Mouse (Mus musculus): ENCODE measurements around the gene Cdh24. TPM values are rescaled to one million over a fixed set of nuclear protein-coding genes. Genes with fewer than 3 reads are reported as not detected.

The Cdh24 gene
- total and polyA plus RNA-seq, 2 experiments from 2014 or later = 7.6 to 49.2 TPM

GRCm38 (mm10) chr14:54634182-54634581, 7.0 kb downstream of the Cdh24 start:
- Histone ChIP-seq H3K9ac (replicated peaks; ENCODE audit: low read length) (no peak overlapping the region), H3K4me3 (ENCODE audit: low read length) (no peak overlapping the region), H3K4me1 (ENCODE audit: insufficient read depth, low read length) (no peaks in the 10 kb centered on the region; the same call in 1 of the 2 replicates), H3K9me3 (ENCODE audit: low read length) (no peaks in the 10 kb centered on the region), H3K4me2 (ENCODE audit: low read depth, low read length) (no peak overlapping the region), H3K36me3 (ENCODE audit: insufficient read depth, low read length) (peaks cover 12% of the 10 kb centered on the region; the same call in 1 of the 2 replicates), H3K27me3 (ENCODE audit: insufficient read depth, low read length) (no peaks in the 10 kb centered on the region), H3K27ac (no peak overlapping the region)
- WGBS = 84% methylated on average over 4 of the region's 4 CpGs
- TF ChIP-seq CTCF (IDR thresholded peaks at IDR 0.05; ENCODE audit: low read depth) = peak; percentile 31
- ATAC-seq = no peak
- DNase-seq (ENCODE audit: low spot score) = no peak

GRCm38 (mm10) chr14:54632252-54632651, 8.9 kb downstream of the Cdh24 start:
- H3K27me3 ChIP-seq (ENCODE audit: insufficient read depth, low read length) = no peaks in the 10 kb centered on the region
- WGBS = 91% methylated on average over 35 of the region's 37 CpGs
- DNase-seq (ENCODE audit: low spot score) (no peak), ATAC-seq (no peak)
- H3K9ac ChIP-seq (replicated peaks; ENCODE audit: low read length) = no peak overlapping the region
- H3K27ac ChIP-seq = no peak overlapping the region
- TF ChIP-seq CTCF (IDR thresholded peaks at IDR 0.05; ENCODE audit: low read depth) = no peak
- H3K36me3 ChIP-seq (ENCODE audit: insufficient read depth, low read length) = peaks cover 12% of the 10 kb centered on the region; the same call in 1 of the 2 replicates
- H3K9me3 ChIP-seq (ENCODE audit: low read length) = no peaks in the 10 kb centered on the region
- no peak overlapping the region for H3K4me2 ChIP-seq (ENCODE audit: low read depth, low read length)
- H3K4me1 ChIP-seq (ENCODE audit: insufficient read depth, low read length) = no peaks in the 10 kb centered on the region; the same call in 1 of the 2 replicates
- H3K4me3 ChIP-seq (ENCODE audit: low read length) = no peak overlapping the region

GRCm38 (mm10) chr14:54631240-54631599, 9.9 kb downstream of the Cdh24 start:
- Histone ChIP-seq H3K9ac (replicated peaks; ENCODE audit: low read length) (no peak overlapping the region), H3K4me1 (ENCODE audit: insufficient read depth, low read length) (no peaks in the 10 kb centered on the region; the same call in 1 of the 2 replicates), H3K27ac (peak overlapping the region; percentile 56; the same call in 1 of the 2 replicates), H3K27me3 (ENCODE audit: insufficient read depth, low read length) (no peaks in the 10 kb centered on the region), H3K36me3 (ENCODE audit: insufficient read depth, low read length) (peaks cover 12% of the 10 kb centered on the region; the same call in 1 of the 2 replicates), H3K4me3 (ENCODE audit: low read length) (no peak overlapping the region), H3K4me2 (ENCODE audit: low read depth, low read length) (0 out of 2 replicates have a peak overlapping the region, but pooled peaks have one; percentile 1), H3K9me3 (ENCODE audit: low read length) (no peaks in the 10 kb centered on the region)
- whole genome bisulfite sequencing = 28% methylated on average over 4 of the region's 4 CpGs
- TF ChIP-seq CTCF (IDR thresholded peaks at IDR 0.05; ENCODE audit: low read depth) = no peak
- peak; percentile 54 for ATAC-seq
- no peak for DNase-seq (ENCODE audit: low spot score)

- DNase-seq (ENCODE audit: low spot score) (peak; percentile 34), ATAC-seq (peak; percentile 72)
- H3K4me2 ChIP-seq (ENCODE audit: low read depth, low read length) = no peak overlapping the region
- peaks cover 12% of the 10 kb centered on the region; the same call in 1 of the 2 replicates for H3K36me3 ChIP-seq (ENCODE audit: insufficient read depth, low read length)
- 0 out of 2 replicates have a peak overlapping the region, but pooled peaks have one; percentile 5 for H3K9ac ChIP-seq (replicated peaks; ENCODE audit: low read length)
- H3K9me3 ChIP-seq (ENCODE audit: low read length) = no peaks in the 10 kb centered on the region
- no peak for TF ChIP-seq CTCF (IDR thresholded peaks at IDR 0.05; ENCODE audit: low read depth)
- H3K27ac ChIP-seq = peak overlapping the region; percentile 56; the same call in 1 of the 2 replicates
- H3K27me3 ChIP-seq (ENCODE audit: insufficient read depth, low read length) = no peaks in the 10 kb centered on the region
- no peaks in the 10 kb centered on the region; the same call in 1 of the 2 replicates for H3K4me1 ChIP-seq (ENCODE audit: insufficient read depth, low read length)
- no peak overlapping the region for H3K4me3 ChIP-seq (ENCODE audit: low read length)
- 46% methylated on average over 11 of the region's 11 CpGs for WGBS
These were observed 10.5 kb downstream of the Cdh24 start for GRCm38 (mm10) chr14:54630583-54631239.

- no peaks in the 10 kb centered on the region for H3K27me3 ChIP-seq (ENCODE audit: insufficient read depth, low read length)
- H3K9me3 ChIP-seq (ENCODE audit: low read length) = no peaks in the 10 kb centered on the region
- H3K9ac ChIP-seq (replicated peaks; ENCODE audit: low read length) = no peak overlapping the region
- no peaks in the 10 kb centered on the region; the same call in 1 of the 2 replicates for H3K4me1 ChIP-seq (ENCODE audit: insufficient read depth, low read length)
- ATAC-seq = no peak
- TF ChIP-seq CTCF (IDR thresholded peaks at IDR 0.05; ENCODE audit: low read depth) = no peak
- H3K27ac ChIP-seq = no peak overlapping the region
- H3K4me2 ChIP-seq (ENCODE audit: low read depth, low read length) = no peak overlapping the region
- 93% methylated on average over 2 of the region's 2 CpGs for WGBS
- DNase-seq (ENCODE audit: low spot score) = no peak
- H3K4me3 ChIP-seq (ENCODE audit: low read length) = no peak overlapping the region
- H3K36me3 ChIP-seq (ENCODE audit: insufficient read depth, low read length) = peaks cover 12% of the 10 kb centered on the region; the same call in 1 of the 2 replicates
These were observed 11.4 kb downstream of the Cdh24 start for GRCm38 (mm10) chr14:54629797-54630196.

GRCm38 (mm10) chr14:54628103-54628502, 13.1 kb downstream of the Cdh24 start:
- Histone ChIP-seq H3K9ac (replicated peaks; ENCODE audit: low read length) (no peak overlapping the region), H3K27me3 (ENCODE audit: insufficient read depth, low read length) (no peaks in the 10 kb centered on the region), H3K9me3 (ENCODE audit: low read length) (no peaks in the 10 kb centered on the region), H3K4me2 (ENCODE audit: low read depth, low read length) (no peak overlapping the region), H3K4me3 (ENCODE audit: low read length) (no peak overlapping the region), H3K27ac (no peak overlapping the region), H3K4me1 (ENCODE audit: insufficient read depth, low read length) (no peaks in the 10 kb centered on the region; the same call in 1 of the 2 replicates), H3K36me3 (ENCODE audit: insufficient read depth, low read length) (0 out of 2 replicates have a peak, but pooled peaks cover 12% of the 10 kb centered on the region)
- no peak for ATAC-seq
- no peak for DNase-seq (ENCODE audit: low spot score)
- 86% methylated on average over 5 of the region's 5 CpGs for WGBS
- no peak for TF ChIP-seq CTCF (IDR thresholded peaks at IDR 0.05; ENCODE audit: low read depth)

GRCm38 (mm10) chr14:54624976-54625375, 16.2 kb downstream of the Cdh24 start:
- H3K9ac ChIP-seq (replicated peaks; ENCODE audit: low read length) = no peak overlapping the region
- no peak for ATAC-seq
- DNase-seq (ENCODE audit: low spot score) = no peak
- H3K27me3 ChIP-seq (ENCODE audit: insufficient read depth, low read length) = no peaks in the 10 kb centered on the region
- no peak overlapping the region for H3K27ac ChIP-seq
- no peaks in the 10 kb centered on the region for H3K36me3 ChIP-seq (ENCODE audit: insufficient read depth, low read length)
- 60% methylated on average over 10 of the region's 10 CpGs for WGBS
- TF ChIP-seq CTCF (IDR thresholded peaks at IDR 0.05; ENCODE audit: low read depth) = no peak
- no peaks in the 10 kb centered on the region for H3K9me3 ChIP-seq (ENCODE audit: low read length)
- H3K4me3 ChIP-seq (ENCODE audit: low read length) = no peak overlapping the region
- no peak overlapping the region for H3K4me2 ChIP-seq (ENCODE audit: low read depth, low read length)
- no peaks in the 10 kb centered on the region for H3K4me1 ChIP-seq (ENCODE audit: insufficient read depth, low read length)
